Mouse (Mus musculus) mouse embryonic stem cell (cell line): ENCODE measurements at regions not wholly inside any gene's neighbourhood (a gene's known extent, or its start where the extent isn't known, plus 50 kb on each side); places are given as distances from the start of the nearest gene placed in this dataset.

Experiments used
- in situ Hi-C, 2 experiments: fragments of 300-500 bp; cut with MboI; formaldehyde crosslinking; loops; 1 replicate in 1 of 2; 3 replicates in 1 of 2; pipeline ENCODE4 v1.14.3; 2019 to 2020; ENCODE audit warnings: low sequenced_read_pairs in 2 of 2, low pct_unique_long_range_greater_than_20kb in 1 of 2, mixed read lengths in 1 of 2; ENCODE audit not compliant: unreplicated experiment in 1 of 2

GRCm38 (mm10) chrX:103904038-103904696, 76.9 kb downstream of the Rlim start:
- in situ Hi-C loops, result loop anchor here in 1 of 2 experiments (25.0 kb wide), 1 partner anchor 392 kb away; no protein-coding TSS in a partner anchor

- in situ Hi-C loops, result no loop called here
Measured at GRCm38 (mm10) chrX:103879329-103879935, 57.6 kb upstream of the Slc16a2 start.
